Mouse (Mus musculus): ENCODE data around the gene Myh8.

DNA sequence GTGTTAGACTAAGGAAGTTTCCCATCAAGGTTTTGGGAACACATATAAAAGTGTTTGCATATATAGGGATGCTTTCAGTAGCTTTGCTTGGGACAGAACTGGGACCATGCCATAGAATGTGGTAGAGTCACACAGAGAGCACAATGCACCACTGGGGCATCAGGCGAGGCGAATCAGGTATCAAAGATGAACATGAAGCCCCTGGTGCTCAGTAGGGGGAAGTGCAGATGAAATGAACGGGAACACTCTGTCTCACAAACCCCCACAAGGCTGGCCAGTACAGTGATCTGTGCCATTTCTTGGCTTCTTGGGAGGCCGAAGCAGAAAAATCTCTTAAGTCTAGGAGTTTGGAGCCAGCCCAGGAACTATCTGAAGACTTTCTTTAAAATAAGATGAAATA, 76.1 kb downstream of the Myh8 start:
- TF ChIP-seq ZC3H11A (IDR thresholded peaks at IDR 0.05; ENCODE audit: borderline replicate concordance, low read depth, low read length) (no peak), ZNF384 (IDR thresholded peaks at IDR 0.05; ENCODE audit: low read depth, low read length) (no peak)

Data from ES-E14 (cell line).